9 mouse cellular contexts compared by ENCODE assay signal in genomic region chr5:21255551-21256132, GRCm38 (mm10).
DNase-seq lines count a peak whose midpoint lies in the region.
"Had no signal": no experiment of that assay in that cellular context is flagged by ENCODE, and none has a peak within 500 bp of the region (broad histone marks: within the 10 kb centered on the region; RNA-seq: fewer than 3 reads in every experiment).

No protein-coding gene starts in this region.

- peak; percentile 90 for DNase-seq in 416B (ENCODE audit: low read depth)
- DNase-seq in CD8-positive naive resting alpha-beta T cell, adult 2 months (ENCODE audit: low read depth in 2 of 2, low spot score in 2 of 2) = peak; percentile 34 to 47
- DNase-seq in lung, postnatal 25 days (ENCODE audit: low spot score) = peak; percentile 51
- DNase-seq in spleen, postnatal 10 days (ENCODE audit: low spot score in 2 of 2) = peak; percentile 33 to 65
- no peak for DNase-seq in urinary bladder, postnatal 10 days (ENCODE audit: low spot score)
- no peak for DNase-seq in kidney, adult 8-10 months
- DNase-seq in ovary, postnatal 36 days (ENCODE audit: low spot score) = no peak
- no peak for DNase-seq in left cerebral cortex, adult 8-10 months (ENCODE audit: low spot score in 2 of 2)
- DNase-seq: cerebellum, adult 11 months had no signal

Comparison
In these comparisons a context has a peak if more than half of its experiments do, and no peak if none do; other contexts are left out.
1. DNase-seq: peak in 416B (single experiment), CD8-positive naive resting alpha-beta T cell, adult 2 months (2 of 2), lung, postnatal 25 days (single experiment) and spleen, postnatal 10 days (2 of 2); none in urinary bladder, postnatal 10 days (single experiment), kidney, adult 8-10 months (0 of 2), ovary, postnatal 36 days (single experiment) and left cerebral cortex, adult 8-10 months (0 of 2).